Mouse (Mus musculus): ENCODE results near the gene Fam167b.
"Not testable (repeated sequence)": the region's sequence is repeated elsewhere in the genome, so short reads cannot be mapped to it uniquely, and the experiment has no call there.

The Fam167b gene

GRCm38 (mm10) chr4:129557256-129557808 is 21.0 kb downstream of the Fam167b start:
- DNase-seq = no peak

DNA sequence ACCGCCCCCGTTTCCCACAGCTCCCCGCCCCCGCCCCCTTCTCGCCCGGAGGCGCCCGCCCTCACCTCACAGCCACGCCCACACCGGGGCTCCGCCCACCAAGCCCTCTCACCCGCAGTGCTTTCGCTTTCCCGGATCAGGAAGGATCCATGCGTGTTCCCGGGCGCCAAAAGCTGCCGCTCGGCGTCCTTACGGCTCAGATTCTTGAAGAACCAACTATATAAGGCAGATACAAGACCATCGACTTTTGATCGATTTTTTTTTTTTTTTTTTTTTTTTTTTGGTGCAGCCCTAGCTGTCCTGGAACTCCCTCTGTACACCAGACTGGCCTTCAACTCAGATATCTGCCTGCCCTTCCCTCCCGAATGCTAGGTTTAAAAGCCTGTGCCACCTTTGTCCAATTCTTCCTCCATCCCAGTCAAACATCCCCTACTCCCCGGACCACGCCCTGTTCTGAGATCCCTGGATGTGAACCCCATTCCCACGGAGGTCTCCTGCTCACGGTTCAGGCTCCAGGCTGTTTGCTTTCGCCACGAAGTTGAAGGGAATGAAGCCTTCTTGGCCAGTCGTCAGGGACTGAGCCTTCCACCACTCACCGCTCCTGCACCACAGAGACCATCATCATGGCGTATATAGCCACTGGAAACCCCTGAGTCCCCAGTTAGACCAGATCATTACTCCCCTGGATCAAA is 21.7 kb downstream of the Fam167b start:
- DNase-seq = peak; percentile 96

GRCm38 (mm10) chr4:129555862-129556531 is 22.4 kb downstream of the Fam167b start:
- no peak for DNase-seq

GRCm38 (mm10) chr4:129555421-129555861 is 22.9 kb downstream of the Fam167b start:
- peak; percentile 70 for DNase-seq

- not testable (repeated sequence) for DNase-seq
Measured at GRCm38 (mm10) chr4:129554512-129554911, 23.8 kb downstream of the Fam167b start.

GRCm38 (mm10) chr4:129550295-129550694 is 28.1 kb downstream of the Fam167b start:
- DNase-seq = no peak

GRCm38 (mm10) chr4:129549306-129549705 is 29.0 kb downstream of the Fam167b start:
- DNase-seq = peak; percentile 49

- DNase-seq = not testable (repeated sequence)
Measured at GRCm38 (mm10) chr4:129547631-129548030, 30.7 kb downstream of the Fam167b start.

DNA sequence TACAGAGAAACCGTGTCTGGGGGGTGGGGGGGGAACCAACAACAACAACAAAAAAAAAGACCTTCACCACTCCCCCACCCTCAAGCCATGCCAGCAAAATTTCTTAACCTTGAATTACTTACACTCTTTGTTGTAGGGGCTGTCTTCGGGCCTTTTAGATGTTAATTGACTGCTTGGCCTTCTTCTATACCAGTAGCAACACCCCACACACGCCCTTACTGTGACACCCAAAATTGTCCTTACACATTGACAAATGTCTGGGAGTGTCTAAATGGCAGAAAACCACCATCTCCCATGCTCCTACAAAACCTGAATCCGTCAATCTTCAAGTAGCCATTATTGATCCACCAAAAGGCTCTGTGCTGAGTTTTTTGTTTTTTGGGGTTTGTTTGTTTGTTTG is 34.2 kb downstream of the Fam167b start:
- no peak for DNase-seq

- peak; percentile 99 for DNase-seq
Measured at GRCm38 (mm10) chr4:129542592-129543141, 35.7 kb downstream of the Fam167b start, which contains the start of gene Hdac1. Hdac1 (minus strand) TSS chr4:129542713.

DNA sequence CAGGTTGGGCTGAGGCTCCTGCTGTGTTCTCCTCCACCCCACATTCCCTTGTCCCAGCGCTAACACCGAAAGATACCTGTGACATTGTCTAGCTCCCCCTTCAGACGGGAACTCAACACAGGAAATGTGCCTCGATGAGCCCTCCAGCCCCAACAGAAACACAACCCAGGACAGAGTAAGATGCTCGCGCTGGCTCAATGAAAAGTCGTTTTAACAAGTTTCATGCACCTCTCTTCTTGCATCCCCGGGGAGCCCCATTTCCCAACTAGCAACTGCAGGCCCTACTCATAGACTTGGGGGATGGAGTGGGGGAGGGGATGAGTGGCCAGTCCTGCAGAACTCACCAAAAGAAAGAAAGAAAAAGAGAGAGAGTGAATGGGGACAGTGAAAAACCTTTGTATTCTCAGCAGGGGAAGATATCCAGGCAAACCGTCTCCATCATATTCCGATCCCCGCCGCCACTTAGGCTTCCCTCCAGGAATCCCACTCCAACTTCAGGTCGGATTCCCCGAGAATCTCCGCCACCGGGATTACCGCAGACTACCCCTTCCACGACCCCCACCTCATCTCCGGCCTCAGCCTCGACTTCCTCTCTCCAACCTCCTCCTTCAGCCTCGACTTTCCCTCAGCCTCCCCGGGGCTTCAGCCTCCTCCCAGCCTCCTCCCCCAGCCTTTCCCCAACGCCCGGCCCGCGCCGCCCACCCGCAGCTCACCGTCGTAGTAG is 36.3 kb downstream of the Fam167b start:
- DNase-seq = peak; percentile 21

DNA sequence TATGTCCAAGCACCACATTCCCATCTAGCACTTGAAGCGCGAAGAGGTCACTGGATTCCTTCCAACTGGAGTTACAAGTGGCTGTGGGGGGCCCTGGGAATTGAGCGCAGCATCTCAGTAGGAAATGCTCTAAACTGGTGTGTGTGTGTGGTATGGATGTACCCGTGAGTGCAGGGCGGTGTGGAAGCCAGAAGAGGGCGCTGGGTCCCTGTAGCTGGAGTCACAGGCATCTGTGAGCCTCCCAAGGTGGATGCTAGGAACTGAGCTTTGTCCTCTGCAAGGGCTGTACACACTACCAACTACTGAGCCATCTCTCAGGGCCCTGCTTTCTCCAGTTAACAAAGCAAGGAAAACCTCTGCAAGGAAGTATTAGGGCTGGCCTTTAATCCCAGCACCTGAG is 38.3 kb downstream of the Fam167b start:
- DNase-seq = peak; percentile 41

GRCm38 (mm10) chr4:129528901-129529300 is 49.4 kb downstream of the Fam167b start:
- not testable (repeated sequence) for DNase-seq

Measured in lung, postnatal 10 days (tissue).